Mouse (Mus musculus) layer of hippocampus, adult 8-10 months (tissue): Measurements from ENCODE around the gene 5031439G07Rik. TPM values are rescaled to one million over a fixed set of nuclear protein-coding genes. Genes with fewer than 3 reads are reported as not detected.
A peak's percentile ranks its signal among the peaks of the same experiment; 100 is the strongest.

Experiments used
- DNase-seq, 2 experiments: peaks; one replicate each; pipeline ENCODE4 v3.0.0; 2022; ENCODE audit warnings: low spot score in 2 of 2
- total RNA-seq, 4 experiments: library from RNA; stranded (reverse); gene quantifications; 2 replicates each; pipeline ENCODE4 v1.2.4; 2022

Gene 5031439G07Rik
- total RNA-seq, 4 experiments from 2014 or later = 89.6 to 93.1 (median 92.6) TPM

- no peak for DNase-seq
These were observed 6.7 kb upstream of the 5031439G07Rik start for GRCm38 (mm10) chr15:84995041-84995440.

GRCm38 (mm10) chr15:84994498-84994897 lies 6.1 kb upstream of the 5031439G07Rik start:
- no peak for DNase-seq

GRCm38 (mm10) chr15:84989771-84990170 lies 1.4 kb upstream of the 5031439G07Rik start:
- no peak for DNase-seq

- DNase-seq = no peak
These were observed 747 bp upstream of the 5031439G07Rik start for GRCm38 (mm10) chr15:84989098-84989497.

GRCm38 (mm10) chr15:84987020-84987815 lies 1.1 kb downstream of the 5031439G07Rik start:
- no peak for DNase-seq

GRCm38 (mm10) chr15:84986171-84987019 lies 2.0 kb downstream of the 5031439G07Rik start:
- DNase-seq = no peak

GRCm38 (mm10) chr15:84985516-84986160 lies 2.7 kb downstream of the 5031439G07Rik start:
- DNase-seq = no peak

- DNase-seq = no peak
These were observed 4.6 kb downstream of the 5031439G07Rik start for GRCm38 (mm10) chr15:84983721-84984120.

GRCm38 (mm10) chr15:84982888-84983287 lies 5.5 kb downstream of the 5031439G07Rik start:
- no peak for DNase-seq

GRCm38 (mm10) chr15:84981609-84982313 lies 6.6 kb downstream of the 5031439G07Rik start:
- DNase-seq = no peak

- peak; percentile 64 to 78 for DNase-seq
These were observed 12.6 kb downstream of the 5031439G07Rik start for GRCm38 (mm10) chr15:84975729-84976128.

- no peak for DNase-seq
These were observed 14.8 kb downstream of the 5031439G07Rik start for GRCm38 (mm10) chr15:84973544-84973871.

- DNase-seq = peak in 1 of 2 experiments; percentile 73
These were observed 15.3 kb downstream of the 5031439G07Rik start for GRCm38 (mm10) chr15:84972860-84973543.

GRCm38 (mm10) chr15:84968534-84968933 lies 19.8 kb downstream of the 5031439G07Rik start:
- no peak for DNase-seq

GRCm38 (mm10) chr15:84965575-84966360 lies 22.6 kb downstream of the 5031439G07Rik start:
- no peak for DNase-seq

GRCm38 (mm10) chr15:84964771-84965170 lies 23.6 kb downstream of the 5031439G07Rik start:
- no peak for DNase-seq

- no peak for DNase-seq
These were observed 25.8 kb downstream of the 5031439G07Rik start for GRCm38 (mm10) chr15:84962518-84962917.

GRCm38 (mm10) chr15:84960692-84961091 lies 27.7 kb downstream of the 5031439G07Rik start:
- DNase-seq = peak; percentile 61 to 67

- DNase-seq = no peak
These were observed 28.5 kb downstream of the 5031439G07Rik start for GRCm38 (mm10) chr15:84959891-84960290.

- no peak for DNase-seq
These were observed 30.0 kb downstream of the 5031439G07Rik start for GRCm38 (mm10) chr15:84958331-84958730.
